Mouse (Mus musculus) hindlimb bud, embryonic 11.5 days (tissue): ENCODE measurements around the gene Ddx49.

Experiments used
- DNase-seq: peaks from one replicate; pipeline ENCODE4 v3.0.0-alpha.2; 2012; ENCODE audit warnings: low read depth, low spot score; ENCODE audit errors: extremely low spot score

The Ddx49 gene

DNA sequence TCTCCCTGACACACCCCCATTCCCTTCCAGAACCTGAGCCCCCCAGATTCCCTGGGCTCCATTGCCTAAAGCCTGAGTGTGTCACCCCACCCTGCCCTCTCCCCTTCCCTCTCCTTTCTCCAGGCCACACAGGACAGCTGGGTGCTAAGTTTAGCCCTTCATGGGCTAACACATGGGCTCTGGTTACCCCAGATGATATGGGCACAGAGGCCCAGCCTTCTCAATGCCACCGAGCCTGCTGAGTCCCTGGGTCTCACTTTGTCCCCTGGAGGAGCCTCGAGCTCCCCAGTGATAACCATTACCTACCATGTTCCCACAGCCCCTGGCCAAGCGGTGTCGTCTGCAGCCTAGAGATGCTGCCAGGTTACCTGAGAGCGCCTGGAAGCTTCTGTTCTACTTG is 15.6 kb upstream of the Ddx49 start:
- DNase-seq = no peak

DNA sequence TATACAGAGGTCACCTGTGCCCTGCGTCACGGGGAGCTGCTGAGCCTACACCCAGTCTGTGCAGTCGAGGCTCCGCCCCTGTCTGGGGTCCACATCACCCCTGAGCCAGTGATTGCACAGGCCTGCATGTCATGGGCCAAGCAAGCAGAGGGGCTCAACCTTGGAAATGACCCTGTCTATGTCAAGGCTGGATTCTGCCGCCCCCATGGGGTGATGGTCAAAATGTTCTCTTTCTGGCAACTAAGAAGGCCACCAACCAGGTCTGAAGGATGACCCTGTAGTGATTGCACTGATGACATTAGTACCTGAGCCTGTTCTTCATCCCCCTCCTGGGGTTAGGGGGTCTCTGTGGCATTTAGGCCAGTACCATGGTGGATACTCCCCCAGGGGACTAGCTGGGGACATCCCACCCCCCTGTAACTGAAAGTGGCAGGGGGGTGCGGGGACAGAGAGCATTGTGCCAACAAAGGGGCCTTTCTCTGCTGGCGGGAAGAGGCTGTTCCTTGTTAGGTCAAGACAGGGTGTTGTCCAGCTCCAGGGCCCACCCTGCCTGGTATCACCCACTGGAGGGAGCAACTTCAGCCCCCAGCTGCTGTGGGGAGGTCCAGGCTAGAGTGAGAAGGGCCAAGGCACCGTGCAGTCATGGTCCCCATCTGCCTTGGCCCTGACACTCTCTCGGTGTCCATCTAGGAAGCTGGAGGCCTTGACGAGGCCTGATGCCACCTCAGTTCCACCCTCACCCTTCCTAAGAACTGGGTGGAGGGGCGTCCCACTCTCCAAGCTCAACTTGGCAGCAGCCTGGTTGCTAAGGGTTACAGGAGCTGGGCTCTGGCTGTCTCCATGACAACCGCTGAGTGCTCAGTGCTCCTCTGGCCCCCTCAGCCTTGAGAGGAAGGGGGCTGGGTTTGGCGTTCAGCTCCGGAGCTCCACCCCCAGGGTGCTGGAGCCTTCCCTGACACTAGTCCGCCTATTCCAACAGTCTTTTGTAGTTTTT is 14.5 kb upstream of the Ddx49 start:
- no peak for DNase-seq

DNA sequence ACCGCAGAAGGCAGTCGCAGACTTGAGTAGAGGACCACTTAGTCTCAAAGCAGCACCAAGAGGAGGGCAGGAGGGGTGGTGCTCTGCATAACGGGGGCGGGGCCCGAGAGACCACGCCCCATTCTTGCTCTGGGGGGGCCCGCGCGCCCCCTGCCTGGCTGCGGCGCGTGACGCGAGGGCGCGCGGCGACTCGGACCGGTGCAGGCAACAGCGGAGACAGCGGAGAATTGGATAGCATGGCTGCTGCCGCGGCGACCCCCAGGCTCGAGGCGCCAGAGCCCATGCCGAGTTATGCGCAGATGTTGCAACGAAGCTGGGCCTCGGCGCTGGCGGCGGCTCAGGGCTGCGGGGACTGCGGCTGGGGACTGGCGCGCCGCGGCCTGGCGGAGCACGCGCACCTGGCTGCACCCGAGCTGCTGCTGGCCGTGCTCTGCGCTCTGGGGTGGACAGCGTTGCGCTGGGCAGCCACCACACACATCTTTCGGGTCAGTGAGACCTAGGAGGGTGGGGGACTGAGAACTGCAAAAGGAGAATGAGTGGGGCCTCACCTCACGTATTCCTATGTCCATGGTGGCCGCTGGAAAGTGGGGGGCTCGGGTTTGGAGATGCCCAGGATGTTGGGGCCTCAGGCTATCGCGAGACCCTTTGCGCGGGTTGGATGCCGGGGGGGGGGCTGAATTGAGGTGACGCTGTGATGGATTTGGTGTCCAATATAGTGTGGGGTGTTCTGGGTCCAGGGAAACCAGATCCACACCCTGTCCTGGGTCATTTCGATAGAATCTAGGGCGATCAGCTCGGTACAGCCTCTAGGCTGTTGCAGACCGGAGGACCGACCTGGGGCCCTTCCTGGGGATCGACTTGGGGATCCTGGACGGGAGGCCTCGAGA is 13.6 kb upstream of the Ddx49 start, which contains the start of gene Cers1:
Gene Cers1, plus strand, starts transcription at position 152 of the 887 bp plus-strand sequence.
- no peak for DNase-seq

DNA sequence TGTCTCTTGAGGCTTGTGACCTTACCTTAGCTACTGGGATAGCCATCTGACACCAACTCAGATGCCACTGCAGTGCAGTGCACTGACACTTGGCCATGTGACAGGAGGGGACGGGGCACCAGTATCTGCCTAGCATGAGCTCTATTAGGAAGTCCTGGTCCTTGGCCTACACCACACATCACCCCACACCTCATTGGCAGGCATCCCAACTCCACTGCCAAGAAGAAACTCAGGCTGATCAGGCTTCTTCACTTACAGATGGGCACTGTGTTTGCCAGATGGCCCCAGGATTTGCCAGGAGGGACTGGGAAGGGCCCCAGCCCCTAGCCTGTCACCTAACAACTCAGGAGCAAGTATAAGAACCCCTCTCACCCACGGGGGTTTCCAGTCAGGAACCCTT is 11.1 kb upstream of the Ddx49 start:
- DNase-seq = no peak

DNA sequence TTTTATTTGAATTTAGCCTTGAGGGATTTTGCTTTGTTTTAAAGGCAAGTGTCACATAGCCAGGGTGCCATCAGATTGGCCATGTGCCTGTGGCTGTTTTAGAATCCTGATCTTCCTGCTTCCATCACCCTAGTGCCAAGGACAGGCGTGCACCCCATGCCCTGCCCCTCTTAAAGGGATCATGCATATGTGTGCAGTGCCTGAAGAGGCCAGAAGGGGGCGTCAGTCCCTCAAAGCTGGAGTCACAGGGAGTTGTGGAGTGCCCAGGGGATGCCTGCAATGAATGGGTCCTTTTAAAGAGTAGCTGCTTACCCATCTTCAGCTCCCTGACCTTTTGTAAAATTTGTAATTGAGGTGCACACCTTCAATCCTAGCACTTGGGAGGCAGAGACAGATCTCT is 7.0 kb upstream of the Ddx49 start:
- no peak for DNase-seq

DNA sequence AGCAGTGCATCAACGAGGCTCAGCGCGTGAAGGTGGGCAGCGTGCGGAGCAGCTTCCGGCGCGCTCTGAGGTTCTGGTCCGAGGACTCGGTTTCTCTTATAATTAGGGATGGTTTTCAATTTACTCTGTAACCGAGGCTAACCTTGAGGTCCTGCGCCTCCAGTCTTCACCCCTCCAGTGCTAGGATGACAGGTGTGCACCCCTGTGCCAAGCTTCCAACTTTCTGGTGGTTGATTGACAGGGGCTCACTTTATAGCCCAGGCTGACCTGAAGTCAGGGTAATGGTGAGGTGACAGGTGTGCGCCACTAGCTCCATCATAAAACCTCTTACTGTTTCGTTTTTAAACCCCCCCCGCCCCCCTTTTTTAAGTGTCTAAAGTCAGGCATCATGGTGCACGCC is 612 bp upstream of the Ddx49 start:
- DNase-seq = no peak

DNA sequence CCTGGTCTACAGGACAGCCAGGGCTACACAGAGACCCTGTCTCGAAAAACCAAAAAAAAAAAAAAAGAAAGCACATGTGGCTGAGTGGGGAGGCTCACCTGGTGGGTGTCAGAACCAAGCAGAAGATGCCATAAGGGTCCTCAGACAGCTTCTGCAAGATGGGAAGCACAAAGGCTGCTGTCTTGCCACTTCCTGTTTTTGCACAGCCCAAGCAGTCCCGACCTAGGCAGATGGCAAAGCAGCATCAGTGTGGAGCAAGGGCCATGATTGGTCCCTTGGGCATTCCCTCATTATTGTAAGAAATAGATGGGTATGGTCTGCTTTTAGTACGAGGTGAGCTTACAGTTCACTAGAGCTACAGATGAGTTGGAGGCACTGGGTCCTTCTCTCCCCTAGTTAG is 1.4 kb downstream of the Ddx49 start:
- DNase-seq = no peak

DNA sequence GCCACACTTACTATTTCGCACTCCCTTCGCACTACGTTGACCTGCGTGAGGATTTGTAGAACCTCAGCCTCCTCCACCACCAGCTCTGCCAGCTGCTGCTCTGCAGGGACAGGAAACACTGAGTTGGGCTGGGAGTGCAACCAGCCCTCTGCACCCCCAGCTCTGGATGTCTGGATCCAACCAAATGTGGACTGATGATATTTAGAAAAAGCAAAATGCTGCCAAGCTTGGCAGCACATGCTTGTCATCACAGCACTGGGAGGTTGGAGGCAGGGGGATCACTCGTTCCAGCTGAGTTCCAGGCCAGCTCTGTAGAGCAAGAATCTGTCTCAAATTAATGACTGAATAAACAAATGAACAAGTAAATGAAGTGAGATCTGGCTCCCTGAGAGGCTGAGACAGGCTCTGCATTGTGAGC is 8.3 kb downstream of the Ddx49 start:
- DNase-seq = no peak

DNA sequence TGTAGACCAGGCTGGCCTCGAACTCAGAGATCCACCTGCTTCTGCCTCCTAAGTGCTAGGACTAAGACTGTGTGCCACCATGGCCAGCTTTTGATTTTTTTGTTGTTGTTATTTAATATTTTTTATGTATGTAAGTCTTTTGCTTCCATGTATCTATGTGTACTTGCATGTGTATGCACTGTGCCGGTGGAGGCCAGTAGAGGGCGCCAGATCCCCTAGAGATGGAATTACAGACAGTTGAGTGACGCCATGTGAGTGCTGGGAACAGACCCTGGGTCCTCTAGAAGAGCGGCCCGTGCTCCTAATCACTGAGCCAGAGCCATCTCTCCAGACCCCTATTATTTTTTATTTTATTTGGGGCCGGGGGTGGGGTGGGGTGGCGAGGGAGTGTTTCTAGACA is 15.6 kb downstream of the Ddx49 start:
- no peak for DNase-seq

DNA sequence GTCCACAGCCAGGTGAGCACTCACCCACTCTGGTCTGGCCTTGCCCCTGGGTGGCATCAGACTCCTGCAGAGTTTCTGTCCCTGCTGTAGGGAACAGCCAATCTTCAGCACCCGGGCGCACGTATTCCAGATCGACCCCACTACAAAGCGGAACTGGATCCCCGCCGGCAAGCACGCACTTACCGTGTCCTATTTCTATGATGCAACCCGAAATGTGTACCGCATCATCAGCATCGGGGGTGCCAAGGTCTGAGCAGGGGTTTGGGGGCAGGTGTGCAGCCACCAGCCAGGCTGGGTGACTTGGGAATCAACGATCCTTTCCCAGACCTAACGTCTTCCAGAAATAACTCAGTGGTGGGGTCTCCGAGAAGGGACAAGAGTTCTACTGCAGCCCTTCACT is 17.0 kb downstream of the Ddx49 start:
- DNase-seq = no peak

DNA sequence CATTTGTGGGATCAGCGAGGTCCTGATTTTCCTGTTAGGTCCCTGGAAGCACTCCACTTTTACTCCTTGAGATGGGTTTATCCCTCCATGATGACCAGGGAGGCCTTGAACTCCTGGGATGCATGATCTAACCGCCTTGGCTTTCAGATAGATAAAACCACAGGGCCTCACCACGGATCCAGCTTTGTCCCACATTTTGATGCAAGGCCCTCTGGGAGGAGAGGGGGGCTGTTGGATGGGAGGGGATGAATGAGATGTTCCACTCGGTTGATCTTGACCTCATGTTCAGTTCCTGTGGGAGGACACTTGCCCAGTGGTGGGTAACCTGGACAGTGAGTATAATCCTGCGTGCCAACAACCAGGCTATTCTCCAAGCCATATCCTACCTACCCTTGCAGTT is 17.9 kb downstream of the Ddx49 start:
- no peak for DNase-seq

DNA sequence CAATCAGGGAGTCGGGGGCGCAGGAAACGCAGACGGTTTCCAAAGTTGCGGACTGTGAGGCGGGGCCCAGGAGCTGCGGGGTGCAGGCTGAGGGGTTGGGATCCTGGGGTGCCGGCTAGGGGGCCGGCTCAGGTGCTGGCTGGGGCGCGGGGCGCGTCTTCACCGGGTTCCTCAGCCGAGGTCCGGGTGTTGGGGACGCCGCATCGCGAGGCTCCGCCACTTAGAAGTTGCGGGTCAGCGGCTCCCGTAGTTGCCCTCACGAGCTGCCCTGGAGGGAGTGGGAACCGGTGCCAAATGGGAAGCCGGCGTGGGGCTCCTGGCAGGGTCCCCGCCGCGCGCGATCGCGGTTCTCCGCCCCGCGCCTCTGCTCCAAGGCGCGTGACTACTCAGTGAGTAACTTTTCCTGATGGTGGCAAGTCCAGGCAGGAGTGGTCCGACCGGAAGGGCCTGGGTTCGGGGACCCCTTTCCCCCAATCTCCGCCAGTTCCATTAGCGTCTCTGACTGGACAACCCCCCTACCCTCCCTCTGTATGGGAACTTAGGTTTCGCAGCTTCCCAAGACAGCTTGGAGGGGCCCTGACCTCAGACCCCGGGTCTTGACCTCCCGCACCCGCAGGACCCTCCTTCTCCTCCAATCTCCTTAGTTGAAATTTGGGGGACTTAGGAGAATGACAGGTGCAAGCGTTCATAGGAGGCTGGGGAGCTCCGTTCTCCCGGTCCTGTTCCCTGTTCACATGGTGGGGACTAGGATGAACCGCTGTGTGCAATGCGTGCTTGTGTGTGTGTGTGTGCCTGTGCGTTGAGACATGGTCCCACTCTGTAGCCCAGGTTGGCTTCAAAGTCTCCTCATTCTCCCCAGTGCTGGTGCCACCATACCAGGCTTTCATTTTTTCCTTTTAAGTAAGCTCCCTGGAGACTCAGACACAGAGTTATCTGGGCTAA is 18.9 kb downstream of the Ddx49 start:
- no peak for DNase-seq

DNA sequence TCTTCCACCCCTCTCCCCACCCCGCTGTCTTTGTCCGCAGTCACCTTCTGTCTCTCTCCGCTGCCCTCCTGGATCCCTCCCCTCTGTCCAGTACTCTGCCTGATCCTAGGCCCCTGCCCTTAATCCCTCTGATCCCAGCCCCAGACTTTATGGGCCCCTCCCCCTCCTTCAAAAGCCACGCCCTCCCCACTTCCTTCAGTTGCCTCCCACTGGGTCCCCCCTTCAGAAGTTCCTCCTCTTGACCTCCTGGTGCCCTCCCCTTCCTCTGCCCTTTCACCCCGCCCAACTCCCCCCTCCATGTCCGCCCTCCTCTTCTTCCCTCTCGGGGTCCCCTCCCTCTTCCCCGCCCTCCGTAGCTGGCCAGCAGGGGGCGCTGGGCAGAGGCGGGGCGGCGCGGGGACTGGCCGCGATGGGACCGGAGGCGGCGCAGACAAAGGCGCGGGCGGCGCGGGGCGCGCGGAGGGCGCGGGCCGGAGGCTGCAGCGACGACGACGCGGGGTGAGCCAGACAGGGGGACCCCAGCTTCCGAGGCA is 19.6 kb downstream of the Ddx49 start, which contains the start of gene Homer3:
Gene Homer3, plus strand, starts transcription at position 225 of the 533 bp plus-strand sequence.
- peak; percentile 82 for DNase-seq

DNA sequence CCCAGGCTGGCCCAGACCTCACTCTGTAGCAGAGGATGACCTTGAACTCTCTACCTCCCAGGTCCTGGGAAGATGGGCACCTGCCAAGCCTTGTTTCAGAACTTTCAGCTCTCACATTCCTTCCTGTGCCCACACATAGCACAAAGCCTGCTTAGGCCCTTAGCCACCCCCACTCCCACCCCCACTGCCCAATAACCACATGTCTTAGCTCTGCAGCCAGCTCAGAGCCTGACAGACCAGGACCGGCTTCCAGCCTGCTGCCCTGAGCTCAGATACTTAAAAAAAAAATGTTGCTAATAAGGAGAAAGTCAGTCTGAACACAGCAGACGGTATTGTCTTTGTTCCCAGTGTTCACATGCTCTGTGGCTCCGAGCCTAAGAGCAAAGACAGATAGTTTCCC is 21.3 kb downstream of the Ddx49 start:
- no peak for DNase-seq

DNA sequence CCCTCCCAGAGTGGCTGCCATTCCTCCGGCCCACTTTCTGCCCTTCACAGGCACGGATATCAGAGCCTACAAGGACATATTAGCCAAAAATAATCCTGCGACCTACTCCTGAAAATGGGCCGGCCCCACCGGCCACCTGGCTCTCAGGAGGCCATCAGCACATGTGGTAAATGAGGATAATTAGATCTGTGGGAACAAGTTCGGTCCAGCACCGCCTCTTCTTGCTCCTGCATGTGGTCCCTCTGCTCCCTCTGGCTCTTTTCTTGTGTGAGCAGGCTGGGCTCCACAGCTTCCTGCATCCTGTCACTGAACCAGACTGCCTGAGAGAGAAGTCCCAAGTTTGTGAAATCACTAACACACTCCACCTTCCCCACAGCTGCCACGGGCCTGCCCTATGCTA is 23.0 kb downstream of the Ddx49 start:
- no peak for DNase-seq

DNA sequence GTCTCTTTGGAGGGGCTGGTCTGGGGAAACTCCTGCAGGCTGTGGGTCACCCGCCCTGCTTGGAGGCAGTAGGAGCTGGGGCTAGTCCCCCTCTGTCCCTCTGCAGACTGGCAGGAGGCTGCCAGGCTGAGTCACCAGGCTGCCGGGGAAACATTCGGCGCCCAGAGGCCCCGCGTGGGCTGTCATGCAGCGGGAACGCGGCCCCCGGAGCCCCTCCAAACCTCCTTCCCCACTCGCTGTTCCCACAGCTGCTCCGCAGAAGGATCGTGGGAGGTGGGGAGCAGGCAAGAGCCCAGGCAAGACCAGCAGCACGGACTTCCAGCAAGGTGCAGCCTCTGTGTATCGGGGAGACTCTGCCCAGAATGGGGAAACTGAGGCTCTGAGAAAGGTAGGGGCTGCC is 24.1 kb downstream of the Ddx49 start:
- DNase-seq = no peak

DNA sequence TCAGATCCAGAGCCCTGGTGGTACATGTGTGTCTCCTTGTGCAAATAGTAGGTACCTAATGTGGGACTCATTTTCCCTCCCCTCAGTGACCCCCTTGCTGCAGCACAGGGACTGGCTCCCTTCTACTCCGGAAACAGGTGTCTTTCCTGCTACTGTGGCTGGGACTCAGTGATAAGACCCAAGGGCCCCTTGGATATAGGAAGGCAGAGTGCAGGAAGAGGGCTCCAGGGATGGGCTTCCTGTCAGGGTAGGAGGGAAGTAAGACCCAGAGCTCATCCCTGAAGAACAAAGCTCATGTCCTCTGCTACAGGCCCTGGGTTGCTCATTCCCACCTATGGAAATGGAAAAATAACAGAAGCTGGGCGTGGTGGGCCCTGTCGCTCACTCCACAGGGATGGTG is 25.8 kb downstream of the Ddx49 start:
- no peak for DNase-seq

DNA sequence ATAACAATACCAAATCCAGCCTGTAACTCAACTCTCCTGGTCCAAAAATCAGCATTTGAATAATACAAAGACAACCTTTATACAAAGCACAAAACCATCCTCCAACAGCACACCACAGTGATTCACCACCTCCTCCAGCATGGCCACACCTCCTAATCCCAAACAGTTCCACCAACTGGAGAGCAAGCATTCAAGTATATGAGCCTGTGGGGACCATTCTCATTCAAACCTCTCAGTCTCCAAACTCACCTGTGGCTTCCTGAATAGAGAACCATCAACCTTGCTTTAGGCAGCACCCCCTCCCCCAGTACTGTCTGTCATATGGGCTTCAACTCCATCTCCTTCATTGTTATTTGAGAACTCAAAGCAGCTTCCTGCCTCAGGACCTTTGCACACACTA is 27.9 kb downstream of the Ddx49 start:
- DNase-seq = no peak

DNA sequence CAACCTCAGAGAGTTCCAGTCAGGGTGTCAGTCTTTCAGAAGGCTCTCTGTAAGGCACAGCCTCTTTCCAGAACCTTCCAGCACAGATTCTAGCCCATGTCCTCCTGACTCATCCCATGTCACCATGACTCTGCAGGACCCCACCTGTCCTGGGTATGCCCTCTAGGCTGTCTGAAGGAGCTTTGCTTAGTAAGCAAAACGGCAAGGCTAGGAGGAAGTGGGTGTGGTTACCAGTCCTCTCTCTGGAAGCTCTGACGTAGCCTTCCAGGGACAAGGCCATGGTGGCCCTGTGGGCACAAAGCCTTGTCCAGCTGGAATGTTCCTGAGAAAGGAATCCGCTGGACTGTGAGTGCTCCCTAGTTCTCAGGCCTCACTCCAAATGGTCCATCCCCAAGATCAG is 29.3 kb downstream of the Ddx49 start:
- DNase-seq = no peak

DNA sequence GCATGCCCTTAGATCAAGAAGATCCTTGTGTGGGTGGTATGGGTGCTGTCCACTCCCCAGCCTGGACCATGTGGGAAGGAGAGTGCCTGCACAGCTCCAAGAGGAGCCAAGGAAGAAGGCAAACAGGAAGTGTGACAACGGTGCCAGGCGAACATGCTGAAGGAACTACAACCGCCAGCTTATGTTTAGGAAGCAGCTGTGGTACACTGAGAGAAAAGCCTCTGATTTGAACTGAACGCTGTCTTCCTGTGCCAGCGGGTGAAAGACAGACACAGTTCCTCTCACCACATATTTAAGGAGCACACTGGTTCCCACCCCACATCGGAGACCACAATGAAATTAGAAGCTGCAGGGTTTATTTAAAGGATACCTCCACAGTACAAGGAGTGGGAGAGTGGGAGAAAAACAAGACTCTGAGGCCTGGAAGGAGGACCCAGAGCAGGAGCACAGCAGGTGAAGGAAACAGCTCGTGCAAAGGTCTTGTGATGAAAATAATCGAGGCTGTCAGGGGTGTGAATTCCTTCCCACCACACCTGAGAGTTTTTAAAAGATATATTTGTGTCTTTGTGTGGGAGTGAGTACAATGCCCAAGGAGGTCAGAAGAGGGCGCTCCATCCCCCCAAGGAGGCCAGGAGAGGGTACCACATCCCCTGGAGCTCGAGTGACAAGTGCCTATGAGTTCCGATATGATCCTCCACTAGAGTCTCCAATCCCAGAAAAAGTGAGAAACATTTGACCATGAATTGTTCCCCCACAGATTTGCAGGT is 33.3 kb downstream of the Ddx49 start:
- DNase-seq = no peak
